Mouse (Mus musculus) limb, embryonic 14.5 days (tissue): ENCODE results near the gene Olfr983. TPM values are rescaled to one million over a fixed set of nuclear protein-coding genes. Genes with fewer than 3 reads are reported as not detected.

Source experiments
- ATAC-seq: fragments of 200-750 bp; cut with Nextera tagmentation; 2 replicates; pipeline ENCODE4 v1.8.0; 2017; ENCODE audit warnings: low read depth, moderate number of reproducible peaks, moderate TSS enrichment; ENCODE audit not compliant: low FRiP score
- DNase-seq: peaks from one replicate; pipeline ENCODE4 v3.0.0-alpha.2; 2015; ENCODE audit warnings: low spot score
- H3K27ac ChIP-seq: fragments of 300-500 bp; sonication (generic); replicated peaks from 2 replicates; pipeline ENCODE4 v1.5.1; 2014; ENCODE audit warnings: low read depth, mild to moderate bottlenecking, low read length, moderate library complexity, mixed read lengths
- H3K27me3 ChIP-seq: fragments of 300-500 bp; sonication (generic); 2 replicates; pipeline ENCODE4 v1.6.1; 2014; ENCODE audit warnings: low read length, mixed read lengths; ENCODE audit not compliant: control insufficient read depth, insufficient read depth
- H3K36me3 ChIP-seq: fragments of 300-500 bp; sonication (generic); 2 replicates; pipeline ENCODE4 v1.6.1; 2014; ENCODE audit warnings: mild to moderate bottlenecking, low read length, moderate library complexity, mixed read lengths; ENCODE audit not compliant: control insufficient read depth, insufficient read depth
- H3K4me1 ChIP-seq: fragments of 300-500 bp; sonication (generic); 2 replicates; pipeline ENCODE4 v1.6.1; 2014; ENCODE audit warnings: antibody characterized with exemption, low read length, mixed read lengths; ENCODE audit not compliant: control insufficient read depth, insufficient read depth
- H3K4me2 ChIP-seq: fragments of 300-500 bp; sonication (generic); replicated peaks from 2 replicates; pipeline ENCODE4 v1.6.1; 2014; ENCODE audit warnings: low read depth, mild to moderate bottlenecking, low read length, moderate library complexity; ENCODE audit not compliant: severe bottlenecking
- H3K4me3 ChIP-seq: fragments of 300-500 bp; sonication (generic); replicated peaks from 2 replicates; pipeline ENCODE4 v1.5.1; 2014; ENCODE audit warnings: low read length
- H3K9ac ChIP-seq: fragments of 300-500 bp; sonication (generic); 2 replicates; pipeline ENCODE4 v1.6.1; 2014; ENCODE audit warnings: mild to moderate bottlenecking, low read depth, low read length, moderate library complexity; ENCODE audit not compliant: severe bottlenecking
- H3K9me3 ChIP-seq: fragments of 300-500 bp; sonication (generic); 2 replicates; pipeline ENCODE4 v1.6.1; 2016; ENCODE audit warnings: low read length; ENCODE audit not compliant: control insufficient read depth
- POLR2A ChIP-seq: fragments of 200-500 bp; IDR thresholded peaks from 2 replicates; pipeline ENCODE4 v1.8.0; 2012; ENCODE audit warnings: inconsistent platforms, mild to moderate bottlenecking, moderate library complexity, borderline replicate concordance; ENCODE audit not compliant: insufficient read depth, insufficient read length; ENCODE audit errors: extremely low read depth
- WGBS: fragments of 180-500 bp; shearing (Covaris S2); extraction: QIAGEN DNeasy Blood & Tissue Kit; methylation state at CpG from one replicate; pipeline ENCODE4 v1.1.7; 2014; 5-methylcytosine and 5-hydroxymethylcytosine counted together
- polyA plus RNA-seq, 2 experiments: library from polyadenylated mRNA; depleted of rRNA in 1 of 2; stranded (reverse) in 1 of 2; unstranded in 1 of 2; fragments of >200 nt; fragmentation: Nextera tagmentation in 1 of 2; extraction: Ambion mirVana in 1 of 2; gene quantifications; 2 replicates each; pipeline versions ENCODE4 v1.2.1 to v1.2.3; 2012 to 2014

The Olfr983 gene
- polyA plus RNA-seq, 2 experiments: not detected

DNA sequence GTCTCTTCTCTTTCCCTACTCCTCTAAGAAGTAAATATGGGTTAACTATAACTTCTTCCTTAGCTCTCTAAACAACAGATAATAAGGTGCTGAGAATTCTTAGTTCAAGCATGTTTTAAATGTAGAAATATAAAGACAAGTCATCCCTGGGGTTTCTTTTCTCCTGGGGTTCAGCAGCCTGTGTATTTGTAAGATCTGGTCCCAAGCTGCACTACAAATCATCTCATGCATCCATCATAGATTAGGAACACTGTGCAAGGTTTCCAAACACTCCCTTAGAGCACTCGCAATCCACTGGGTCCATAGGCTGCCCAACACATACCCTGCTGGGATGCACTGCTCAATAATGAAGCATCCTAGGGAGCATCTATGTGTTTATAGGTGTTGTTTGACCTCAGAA lies 36.7 kb upstream of the Olfr983 start, which contains the start of gene Olfr985:
Gene Olfr985 (minus strand): TSS at position 101 of the 400 bp plus-strand sequence.
- DNase-seq: no peak
- no peak within 1 kb of the TSS for H3K4me2 ChIP-seq
- no peaks in the 10 kb centered on the region for H3K4me1 ChIP-seq
- no peak within 1 kb of the TSS for H3K27ac ChIP-seq
- WGBS: 75% methylated on average over 1 of the region's 1 CpGs
- no peak within 1 kb of the TSS for H3K9ac ChIP-seq
- TF ChIP-seq POLR2A: no peak
- no peaks in the 10 kb centered on the region for H3K27me3 ChIP-seq
- no peak within 1 kb of the TSS for H3K4me3 ChIP-seq
- H3K36me3 ChIP-seq: no peaks in the 10 kb centered on the region
- H3K9me3 ChIP-seq: no peaks in the 10 kb centered on the region
- no peak for ATAC-seq

DNA sequence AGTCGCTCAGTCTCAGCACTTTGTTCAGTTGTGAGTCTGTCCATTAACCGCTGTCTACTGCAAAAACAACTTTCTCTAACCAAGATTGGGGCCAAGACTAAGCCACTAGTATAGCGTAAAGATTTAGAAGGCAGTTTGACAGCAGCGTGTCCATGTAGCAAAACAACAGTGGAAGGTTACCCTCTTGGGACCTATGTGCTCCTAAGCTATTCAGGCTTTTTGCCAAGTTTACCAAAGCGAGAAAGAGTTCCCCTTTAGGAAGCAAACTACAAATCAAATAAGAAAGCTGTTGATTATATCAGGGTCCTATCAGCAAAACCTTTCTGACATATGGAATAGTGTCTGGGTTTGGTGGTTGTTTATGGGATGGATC lies 23.9 kb upstream of the Olfr983 start:
- Histone ChIP-seq H3K27me3 (no peaks in the 10 kb centered on the region), H3K27ac (no peak overlapping the region), H3K36me3 (no peaks in the 10 kb centered on the region), H3K9me3 (no peaks in the 10 kb centered on the region), H3K9ac (no peak overlapping the region), H3K4me2 (no peak overlapping the region), H3K4me1 (peaks cover 5% of the 10 kb centered on the region), H3K4me3 (no peak overlapping the region)
- WGBS: 75% methylated on average over 5 of the region's 5 CpGs
- ATAC-seq (no peak), DNase-seq (peak; percentile 55)
- no peak for TF ChIP-seq POLR2A

DNA sequence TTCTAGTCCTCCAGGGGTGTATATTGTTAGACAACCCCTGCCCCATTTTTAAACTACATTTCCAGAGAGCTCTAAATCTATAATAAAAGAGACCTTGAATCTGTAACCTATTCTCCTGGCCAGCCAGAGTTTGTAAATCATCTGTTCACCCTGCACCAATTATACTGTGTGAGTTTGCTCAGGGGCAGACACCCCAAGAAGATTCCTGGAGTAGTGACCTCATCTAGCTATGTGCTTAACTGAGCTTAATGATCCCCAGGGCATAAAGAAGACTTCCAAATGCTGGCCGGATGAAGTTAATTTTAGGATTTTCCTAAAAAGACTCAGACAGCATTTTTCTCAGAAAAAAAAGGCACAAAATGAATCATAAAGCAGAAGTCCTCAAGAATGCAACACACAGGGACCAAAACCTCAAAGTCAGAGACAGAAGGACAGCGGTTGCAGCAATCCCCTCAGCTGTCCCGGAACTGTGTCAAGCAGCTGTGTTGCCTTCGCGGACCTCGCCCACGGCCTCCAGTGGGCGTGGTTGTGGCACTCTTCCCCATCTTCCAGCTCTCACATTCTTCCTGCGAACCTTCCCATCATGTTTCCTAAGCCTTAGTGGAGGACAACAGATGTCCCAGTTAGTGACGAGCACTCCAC lies 23.4 kb upstream of the Olfr983 start:
- H3K9me3 ChIP-seq: no peaks in the 10 kb centered on the region
- TF ChIP-seq POLR2A: no peak
- DNase-seq (peak; percentile 67), ATAC-seq (peak; percentile 88)
- peaks cover 5% of the 10 kb centered on the region for H3K4me1 ChIP-seq
- no peak overlapping the region for H3K9ac ChIP-seq
- H3K4me2 ChIP-seq: no peak overlapping the region
- H3K36me3 ChIP-seq: no peaks in the 10 kb centered on the region
- H3K27me3 ChIP-seq: no peaks in the 10 kb centered on the region
- WGBS: 42% methylated on average over 10 of the region's 10 CpGs
- 0 out of 2 replicates have a peak overlapping the region, but pooled peaks have one; percentile 13 for H3K27ac ChIP-seq
- H3K4me3 ChIP-seq: no peak overlapping the region

DNA sequence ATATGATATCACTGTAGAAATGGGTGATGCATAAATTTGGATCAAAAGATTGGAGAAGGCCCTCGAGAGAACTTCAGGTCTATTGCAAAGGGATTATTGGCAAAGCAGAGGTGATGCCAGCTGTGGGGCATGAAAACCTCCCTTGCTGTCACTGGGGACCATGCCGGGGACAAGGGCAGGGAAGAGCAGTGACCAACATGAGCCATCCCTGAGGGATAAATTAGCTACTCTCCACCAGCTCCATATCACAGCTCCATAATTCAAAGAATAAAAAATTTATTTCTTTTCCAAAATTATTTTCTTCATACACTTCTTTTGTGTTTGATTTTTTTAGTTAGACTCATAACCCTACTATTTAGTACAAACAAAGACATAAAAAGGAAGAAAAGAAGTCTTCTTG lies 20.7 kb upstream of the Olfr983 start, which contains the start of gene Olfr984:
Gene Olfr984 (minus strand): TSS at position 101 of the 400 bp plus-strand sequence.
- Histone ChIP-seq H3K4me3 (no peak within 1 kb of the TSS), H3K9me3 (no peaks in the 10 kb centered on the region), H3K27me3 (no peaks in the 10 kb centered on the region), H3K27ac (no peak within 1 kb of the TSS), H3K4me1 (peaks cover 5% of the 10 kb centered on the region), H3K36me3 (no peaks in the 10 kb centered on the region), H3K9ac (no peak within 1 kb of the TSS), H3K4me2 (no peak within 1 kb of the TSS)
- no peak for ATAC-seq
- 80% methylated on average over 2 of the region's 2 CpGs for WGBS
- no peak for DNase-seq
- TF ChIP-seq POLR2A: no peak

DNA sequence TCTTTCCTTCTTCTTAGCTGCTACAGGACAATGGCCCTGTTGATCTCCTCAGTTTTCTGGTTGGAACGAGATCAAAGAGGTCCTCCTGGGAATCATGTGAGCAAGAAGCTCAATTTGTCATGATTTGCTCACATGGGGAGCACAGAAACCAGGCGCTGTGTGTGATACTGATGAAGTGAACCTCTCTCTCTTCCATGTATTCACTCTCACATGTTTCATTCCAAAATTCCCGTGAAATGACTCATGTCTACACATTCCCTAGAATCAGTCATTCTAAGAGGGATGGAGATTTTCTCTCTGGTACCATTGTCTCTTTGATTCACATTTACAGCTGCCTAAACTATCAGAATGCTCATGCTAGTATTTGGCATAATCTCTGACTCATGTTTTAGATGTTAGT lies 1.4 kb upstream of the Olfr983 start:
- ATAC-seq: no peak
- no peaks in the 10 kb centered on the region for H3K36me3 ChIP-seq
- no peaks in the 10 kb centered on the region for H3K9me3 ChIP-seq
- no peaks in the 10 kb centered on the region for H3K4me1 ChIP-seq
- no peak overlapping the region for H3K27ac ChIP-seq
- 62% methylated on average over 3 of the region's 3 CpGs for WGBS
- no peak for DNase-seq
- no peak for TF ChIP-seq POLR2A
- no peak overlapping the region for H3K4me2 ChIP-seq
- H3K9ac ChIP-seq: no peak overlapping the region
- H3K4me3 ChIP-seq: no peak overlapping the region
- H3K27me3 ChIP-seq: no peaks in the 10 kb centered on the region

DNA sequence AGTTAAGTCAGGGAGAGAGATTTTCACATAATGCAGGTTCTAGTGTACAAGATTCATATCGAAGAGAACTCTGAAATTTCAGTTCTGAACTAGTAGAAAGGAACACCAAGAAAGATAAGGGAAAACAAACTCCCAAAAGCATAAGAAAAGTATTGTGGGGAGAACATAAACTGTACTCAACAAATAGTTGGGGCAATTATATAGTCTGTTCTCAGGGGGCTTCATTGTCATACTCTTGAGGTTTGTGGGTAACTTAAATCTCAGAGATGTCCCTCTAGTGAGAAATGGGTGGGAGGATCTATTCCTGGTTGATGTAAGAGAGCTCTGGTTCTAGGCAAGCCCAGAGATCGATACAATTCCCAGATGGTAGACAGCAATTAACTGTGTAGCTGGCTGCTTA lies 19.9 kb downstream of the Olfr983 start, which contains the start of gene Olfr982:
Gene Olfr982 (plus strand): TSS at position 301 of the 400 bp plus-strand sequence.
- Histone ChIP-seq H3K4me3 (no peak within 1 kb of the TSS), H3K4me2 (no peak within 1 kb of the TSS), H3K4me1 (no peaks in the 10 kb centered on the region), H3K27me3 (no peaks in the 10 kb centered on the region), H3K36me3 (no peaks in the 10 kb centered on the region), H3K27ac (no peak within 1 kb of the TSS), H3K9ac (no peak within 1 kb of the TSS), H3K9me3 (no peaks in the 10 kb centered on the region)
- 62% methylated on average over 2 of the region's 2 CpGs for WGBS
- DNase-seq: no peak
- no peak for TF ChIP-seq POLR2A
- ATAC-seq: no peak
